11 mouse cellular contexts compared by ENCODE assay signal in the genomic region with DNA sequence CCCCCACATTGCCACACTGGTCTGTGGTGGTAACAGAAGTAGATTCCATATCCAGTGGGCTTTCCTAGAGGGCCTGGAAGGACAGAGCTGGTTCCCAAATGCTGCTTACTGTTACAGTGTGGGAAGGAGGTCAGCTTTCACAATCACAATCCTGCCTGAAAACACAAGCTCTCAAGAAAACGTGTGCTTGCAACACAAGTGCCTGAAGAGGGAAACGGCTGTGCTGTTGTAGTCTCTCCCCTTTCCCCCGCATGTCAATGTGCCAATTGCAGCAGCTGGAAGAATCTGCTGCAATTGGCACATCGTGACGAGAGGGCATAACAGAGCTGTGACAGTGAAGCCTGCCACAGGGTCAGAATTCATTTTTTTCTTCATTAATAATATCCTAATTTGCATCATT. TPM values are rescaled to one million over a fixed set of nuclear protein-coding genes. Genes with fewer than 3 reads are reported as not detected.
DNase-seq lines count a peak whose midpoint lies in the region; ATAC-seq and TF ChIP-seq lines count a peak whose summit lies in the region.
"Had no signal": no experiment of that assay in that cellular context is flagged by ENCODE, and none has a peak within 500 bp of the region (broad histone marks: within the 10 kb centered on the region; RNA-seq: fewer than 3 reads in every experiment).

No protein-coding gene starts in this region.

- H3K4me1 ChIP-seq in embryonic facial prominence, embryonic 12.5 days = peaks cover 16% of the 10 kb centered on the region
- peaks cover 17% of the 10 kb centered on the region for H3K4me1 ChIP-seq in embryonic facial prominence, embryonic 10.5 days
- peaks cover 15% of the 10 kb centered on the region for H3K4me1 ChIP-seq in liver, embryonic 16.5 days (ENCODE audit: control insufficient read depth, low read depth, low read length)
- peaks cover 5% of the 10 kb centered on the region; the same call in 1 of the 2 replicates for H3K4me1 ChIP-seq in liver, embryonic 11.5 days (replicated peaks; ENCODE audit: control insufficient read depth, insufficient read depth, low read length)
- H3K4me1 ChIP-seq in heart, embryonic 14.5 days (ENCODE audit: control insufficient read depth in 2 of 2, insufficient read depth in 2 of 2, low read length in 2 of 2) = peaks cover 13 to 23% of the 10 kb centered on the region in 2 experiments

- no peak overlapping the region for H3K9ac ChIP-seq in embryonic facial prominence, embryonic 12.5 days
- no peak overlapping the region for H3K9ac ChIP-seq in liver, embryonic 16.5 days (ENCODE audit: low read depth, low read length)
- no peak overlapping the region for H3K9ac ChIP-seq in liver, embryonic 11.5 days (ENCODE audit: low read depth, low read length)
- H3K9ac ChIP-seq in heart, embryonic 14.5 days (ENCODE audit: low read length) = 0 out of 2 replicates have a peak overlapping the region, but pooled peaks have one; percentile 1
- H3K9ac ChIP-seq: midbrain, embryonic 15.5 days had no signal

- no peak for ATAC-seq in embryonic facial prominence, embryonic 12.5 days (ENCODE audit: insufficient number of reproducible peaks, insufficient read depth, low FRiP score, low TSS enrichment)
- ATAC-seq in liver, embryonic 16.5 days (ENCODE audit: low read depth) = no peak
- no peak for ATAC-seq in liver, embryonic 11.5 days (replicated peaks; ENCODE audit: low FRiP score)
- ATAC-seq in heart, embryonic 14.5 days (ENCODE audit: insufficient number of reproducible peaks, insufficient read depth, low FRiP score, low read depth) = no peak
- no peak for ATAC-seq in erythroblast, adult 5-6 weeks (replicated peaks; ENCODE audit: low FRiP score, poor library complexity, severe bottlenecking)
- ATAC-seq: inflammation-experienced regulatory T-cells, adult 6 months; midbrain, embryonic 15.5 days had no signal

- 0 out of 2 replicates have a peak overlapping the region, but pooled peaks have one; percentile 11 for H3K27ac ChIP-seq in embryonic facial prominence, embryonic 12.5 days
- no peak overlapping the region for H3K27ac ChIP-seq in embryonic facial prominence, embryonic 10.5 days (replicated peaks)
- H3K27ac ChIP-seq in liver, embryonic 16.5 days (ENCODE audit: low read length) = peak overlapping the region; percentile 14; the same call in 1 of the 2 replicates
- no peak overlapping the region for H3K27ac ChIP-seq in liver, embryonic 11.5 days (ENCODE audit: low read depth, low read length)
- peak overlapping the region; percentile 72 to 78 for H3K27ac ChIP-seq in heart, embryonic 14.5 days (replicated peaks in 1 of 2; ENCODE audit: control insufficient read depth in 1 of 2, insufficient read depth in 1 of 2, low read depth in 2 of 2, low read length in 2 of 2)
- H3K27ac ChIP-seq: midbrain, embryonic 15.5 days had no signal

- H3K4me2 ChIP-seq in embryonic facial prominence, embryonic 12.5 days (replicated peaks) = no peak overlapping the region
- H3K4me2 ChIP-seq in liver, embryonic 16.5 days (ENCODE audit: low read depth, low read length) = no peak overlapping the region
- no peak overlapping the region for H3K4me2 ChIP-seq in liver, embryonic 11.5 days
- H3K4me2 ChIP-seq in heart, embryonic 14.5 days (ENCODE audit: low read length) = peak overlapping the region; percentile 34
- peak overlapping the region; percentile 73 for H3K4me2 ChIP-seq in myocyte (ENCODE audit: low read depth)
- H3K4me2 ChIP-seq: midbrain, embryonic 15.5 days had no signal

- DNase-seq in embryonic facial prominence, embryonic 10.5 days (ENCODE audit: low spot score) = no peak
- no peak for DNase-seq in liver, embryonic 11.5 days (ENCODE audit: low spot score)
- no peak for DNase-seq in ovary, postnatal 10 days (ENCODE audit: low spot score)

- TF ChIP-seq POLR2A in myocyte (IDR thresholded peaks at IDR 0.05; ENCODE audit: insufficient read length, low read depth) = no peak

- H3K27me3 ChIP-seq in embryonic facial prominence, embryonic 12.5 days = no peaks in the 10 kb centered on the region
- H3K27me3 ChIP-seq in embryonic facial prominence, embryonic 10.5 days (replicated peaks; ENCODE audit: low read depth, poor library complexity, severe bottlenecking) = no peaks in the 10 kb centered on the region
- H3K27me3 ChIP-seq in liver, embryonic 16.5 days (ENCODE audit: control insufficient read depth, insufficient read depth, low read depth, low read length) = no peaks in the 10 kb centered on the region
- no peaks in the 10 kb centered on the region; the same call in 1 of the 2 replicates for H3K27me3 ChIP-seq in liver, embryonic 11.5 days (replicated peaks; ENCODE audit: control insufficient read depth, insufficient read depth, low read length)
- H3K27me3 ChIP-seq in heart, embryonic 14.5 days (ENCODE audit: control insufficient read depth, insufficient read depth, low read length) = no peaks in the 10 kb centered on the region
- H3K27me3 ChIP-seq in myocyte (ENCODE audit: control insufficient read depth, insufficient read depth, insufficient read length) = no peaks in the 10 kb centered on the region
- H3K27me3 ChIP-seq: CH12.LX; midbrain, embryonic 15.5 days had no signal

- no peaks in the 10 kb centered on the region for H3K36me3 ChIP-seq in embryonic facial prominence, embryonic 12.5 days
- no peaks in the 10 kb centered on the region for H3K36me3 ChIP-seq in embryonic facial prominence, embryonic 10.5 days (replicated peaks)
- H3K36me3 ChIP-seq in liver, embryonic 16.5 days (ENCODE audit: control insufficient read depth, insufficient read depth) = no peaks in the 10 kb centered on the region
- no peaks in the 10 kb centered on the region for H3K36me3 ChIP-seq in liver, embryonic 11.5 days (ENCODE audit: control insufficient read depth, insufficient read depth, low read length)
- H3K36me3 ChIP-seq in heart, embryonic 14.5 days (ENCODE audit: control insufficient read depth, insufficient read depth, low read length) = no peaks in the 10 kb centered on the region
- H3K36me3 ChIP-seq in myocyte (ENCODE audit: control insufficient read depth, insufficient read depth) = no peaks in the 10 kb centered on the region
- H3K36me3 ChIP-seq: midbrain, embryonic 15.5 days had no signal

- H3K9me3 ChIP-seq in embryonic facial prominence, embryonic 12.5 days = no peaks in the 10 kb centered on the region
- no peaks in the 10 kb centered on the region for H3K9me3 ChIP-seq in embryonic facial prominence, embryonic 10.5 days
- H3K9me3 ChIP-seq in liver, embryonic 16.5 days (replicated peaks; ENCODE audit: control insufficient read depth, low read length) = no peaks in the 10 kb centered on the region
- H3K9me3 ChIP-seq in liver, embryonic 11.5 days (ENCODE audit: control insufficient read depth, low read length) = no peaks in the 10 kb centered on the region
- H3K9me3 ChIP-seq in heart, embryonic 14.5 days (ENCODE audit: control insufficient read depth, low read length) = no peaks in the 10 kb centered on the region
- H3K9me3 ChIP-seq: midbrain, embryonic 15.5 days had no signal

- no peak overlapping the region for H3ac ChIP-seq in myocyte (ENCODE audit: control insufficient read depth, insufficient read length)

- 50% methylated on average over 5 of the region's 5 CpGs for WGBS in embryonic facial prominence, embryonic 12.5 days
- 60% methylated on average over 5 of the region's 5 CpGs for WGBS in embryonic facial prominence, embryonic 10.5 days
- WGBS in liver, embryonic 16.5 days (ENCODE audit: insufficient replicate concordance) = 35% methylated on average over 5 of the region's 5 CpGs
- 55% methylated on average over 5 of the region's 5 CpGs for WGBS in liver, embryonic 11.5 days
- WGBS in heart, embryonic 14.5 days = 28% methylated on average over 5 of the region's 5 CpGs

- H3K79me2 ChIP-seq in myocyte (ENCODE audit: control insufficient read depth, insufficient read depth) = no peaks in the 10 kb centered on the region

- H3K4me3 ChIP-seq in embryonic facial prominence, embryonic 12.5 days = no peak overlapping the region
- H3K4me3 ChIP-seq in embryonic facial prominence, embryonic 10.5 days = no peak overlapping the region
- no peak overlapping the region for H3K4me3 ChIP-seq in liver, embryonic 16.5 days (ENCODE audit: low read depth, low read length)
- H3K4me3 ChIP-seq in liver, embryonic 11.5 days (ENCODE audit: low read depth, low read length) = no peak overlapping the region
- no peak overlapping the region for H3K4me3 ChIP-seq in heart, embryonic 14.5 days (ENCODE audit: control insufficient read depth in 1 of 2, insufficient read depth in 1 of 2, low read depth in 1 of 2, low read length in 2 of 2)
- H3K4me3 ChIP-seq in myocyte = no peak overlapping the region
- H3K4me3 ChIP-seq: midbrain, embryonic 15.5 days had no signal

TF ChIP-seq in myocyte, 11 proteins besides CTCF, POLR2A, EP300 and RAD21:
- 0 out of 2 replicates have a peak, but pooled peaks have one; percentile 5 for TF ChIP-seq CEBPB (IDR thresholded peaks at IDR 0.05; ENCODE audit: insufficient read depth, poor library complexity, severe bottlenecking)
- no peak for TF ChIP-seq E2F4 (IDR thresholded peaks at IDR 0.05; ENCODE audit: insufficient read depth)
- TF ChIP-seq MYOD1 (IDR thresholded peaks at IDR 0.05; ENCODE audit: control insufficient read depth in 1 of 3, insufficient read length in 2 of 3, low read depth in 2 of 3) = peak in 1 of 3 experiments; percentile 58
- TF ChIP-seq TCF3 (IDR thresholded peaks at IDR 0.05; ENCODE audit: insufficient read length, low read depth) = no peak
- TF ChIP-seq REST (IDR thresholded peaks at IDR 0.05; ENCODE audit: insufficient read depth, insufficient read length) = no peak
- TF ChIP-seq USF1 (IDR thresholded peaks at IDR 0.05; ENCODE audit: low read depth) = no peak
- TF ChIP-seq MAX (IDR thresholded peaks at IDR 0.05; ENCODE audit: low read depth) = no peak
- TF ChIP-seq MYOG (IDR thresholded peaks at IDR 0.05; ENCODE audit: control insufficient read depth in 1 of 3, insufficient read depth in 1 of 3, insufficient read length in 2 of 3, low read depth in 2 of 3) = peak in 1 of 3 experiments; percentile 8
- TF ChIP-seq POLR2AphosphoS2 (IDR thresholded peaks at IDR 0.05; ENCODE audit: insufficient read length, low read depth) = no peak
- no peak for TF ChIP-seq SRF (IDR thresholded peaks at IDR 0.05; ENCODE audit: control insufficient read depth, insufficient read length, low read depth)
- TF ChIP-seq TCF12 (IDR thresholded peaks at IDR 0.05; ENCODE audit: insufficient read depth, poor library complexity, severe bottlenecking) = no peak

RNA-seq across cellular contexts. Expression of a gene that starts 33.5 kb away (rescaled TPM):
- polyA plus RNA-seq in embryonic facial prominence, embryonic 12.5 days (2016; fragmentation: Nextera tagmentation; extraction: Ambion mirVana) = 64.3 and 73.5 TPM in 2 replicates
- 88.0 and 88.2 TPM in 2 replicates for polyA plus RNA-seq in embryonic facial prominence, embryonic 10.5 days (2016; fragmentation: Nextera tagmentation; extraction: Ambion mirVana)
- polyA plus RNA-seq in liver, embryonic 16.5 days (2015; fragmentation: Nextera tagmentation; extraction: Ambion mirVana) = 67.7 and 90.8 TPM in 2 replicates
- 59.7 and 65.4 TPM in 2 replicates for polyA plus RNA-seq in liver, embryonic 11.5 days (2014; fragmentation: Nextera tagmentation; extraction: Ambion mirVana)
- 26.6 and 34.0 TPM in 2 replicates for polyA plus RNA-seq in heart, embryonic 14.5 days (2014; fragmentation: Nextera tagmentation; extraction: Ambion mirVana)
- 67.4 TPM for polyA plus RNA-seq in myocyte (2012; fragmentation: generic; extraction: Trizol)
- total RNA-seq in erythroblast, adult 5-6 weeks (2015; ENCODE audit: low replicate concordance) = 3.8 and 8.4 TPM in 2 replicates
- 7.7 and 10.5 TPM in 2 replicates for total RNA-seq in erythroblast, adult 5-6 weeks (2017; ENCODE audit: low replicate concordance)

Comparison
In these comparisons a context has a peak if more than half of its experiments do, and no peak if none do; other contexts are left out.
1. H3K27ac ChIP-seq: peak in embryonic facial prominence, embryonic 12.5 days (single experiment), liver, embryonic 16.5 days (single experiment) and heart, embryonic 14.5 days (2 of 2); none in embryonic facial prominence, embryonic 10.5 days (single experiment) and liver, embryonic 11.5 days (single experiment).
2. H3K4me2 ChIP-seq: peak in heart, embryonic 14.5 days (single experiment) and myocyte (single experiment); none in embryonic facial prominence, embryonic 12.5 days (single experiment), liver, embryonic 16.5 days (single experiment) and liver, embryonic 11.5 days (single experiment).